Mouse (Mus musculus) heart, embryonic 12.5 days (tissue): ENCODE results near the gene Plekha5. TPM values are rescaled to one million over a fixed set of nuclear protein-coding genes. Genes with fewer than 3 reads are reported as not detected.
"Not testable (repeated sequence)": the region's sequence is repeated elsewhere in the genome, so short reads cannot be mapped to it uniquely, and the experiment has no call there.

Experiments
- ATAC-seq: fragments of 200-750 bp; cut with Nextera tagmentation; 2 replicates; pipeline ENCODE4 v1.8.0; 2017; ENCODE audit warnings: moderate TSS enrichment, moderate library complexity; ENCODE audit not compliant: insufficient number of reproducible peaks, low FRiP score
- H3K27ac ChIP-seq: fragments of 300-500 bp; sonication (generic); 2 replicates; pipeline ENCODE4 v1.5.1; 2016; ENCODE audit warnings: mild to moderate bottlenecking, moderate library complexity; ENCODE audit not compliant: poor library complexity, severe bottlenecking
- H3K27me3 ChIP-seq: fragments of 300-500 bp; sonication (generic); replicated peaks from 2 replicates; pipeline ENCODE4 v1.6.1; 2016; ENCODE audit warnings: mild to moderate bottlenecking, moderate library complexity
- H3K36me3 ChIP-seq: fragments of 300-500 bp; sonication (generic); 2 replicates; pipeline ENCODE4 v1.6.1; 2016; ENCODE audit warnings: mild to moderate bottlenecking, moderate library complexity
- H3K4me1 ChIP-seq: fragments of 300-500 bp; sonication (generic); replicated peaks from 2 replicates; pipeline ENCODE4 v1.6.1; 2016; ENCODE audit warnings: mild to moderate bottlenecking
- H3K4me2 ChIP-seq: fragments of 300-500 bp; sonication (generic); 2 replicates; pipeline ENCODE4 v1.6.1; 2016; ENCODE audit warnings: mild to moderate bottlenecking, moderate library complexity
- H3K4me3 ChIP-seq: fragments of 300-500 bp; sonication (generic); 2 replicates; pipeline ENCODE4 v1.5.1; 2016; ENCODE audit warnings: mild to moderate bottlenecking
- H3K9ac ChIP-seq: fragments of 300-500 bp; sonication (generic); 2 replicates; pipeline ENCODE4 v1.6.1; 2016; ENCODE audit warnings: mild to moderate bottlenecking, moderate library complexity
- H3K9me3 ChIP-seq: fragments of 300-500 bp; sonication (generic); replicated peaks from 2 replicates; pipeline ENCODE4 v1.6.1; 2016; ENCODE audit warnings: mild to moderate bottlenecking, moderate library complexity
- WGBS: fragments of 180-500 bp; shearing (Covaris S2); methylation state at CpG from one replicate; pipeline ENCODE4 v1.1.7; 2016; 5-methylcytosine and 5-hydroxymethylcytosine counted together
- polyA plus RNA-seq: library from polyadenylated mRNA; unstranded; fragments of >200 nt; fragmentation: Nextera tagmentation; extraction: Ambion mirVana; gene quantifications from 2 replicates; pipeline ENCODE4 v1.2.1, GENCODE M21; 2016

Plekha5 gene
- polyA plus RNA-seq, 1 experiment from 2014 or later: 21.9 TPM

- ATAC-seq: no peak
- no peaks in the 10 kb centered on the region for H3K27me3 ChIP-seq
- no peak overlapping the region for H3K4me3 ChIP-seq
- H3K9ac ChIP-seq: no peak overlapping the region
- no peaks in the 10 kb centered on the region for H3K4me1 ChIP-seq
- H3K36me3 ChIP-seq: peaks cover 10% of the 10 kb centered on the region
- no peak overlapping the region for H3K27ac ChIP-seq
- H3K4me2 ChIP-seq: no peak overlapping the region
- 86% methylated on average over 4 of the region's 4 CpGs for WGBS
- no peaks in the 10 kb centered on the region for H3K9me3 ChIP-seq
Measured at GRCm38 (mm10) chr6:140601175-140601574, 177.3 kb downstream of the Plekha5 start.

- Histone ChIP-seq H3K4me2 (no peak overlapping the region), H3K4me3 (no peak overlapping the region), H3K9me3 (no peaks in the 10 kb centered on the region), H3K9ac (no peak overlapping the region), H3K36me3 (no peaks in the 10 kb centered on the region), H3K4me1 (no peaks in the 10 kb centered on the region), H3K27ac (no peak overlapping the region), H3K27me3 (no peaks in the 10 kb centered on the region)
- WGBS: 24% methylated on average over 8 of the region's 8 CpGs
- no peak for ATAC-seq
Measured at GRCm38 (mm10) chr6:140603228-140603944, 179.5 kb downstream of the Plekha5 start.

GRCm38 (mm10) chr6:140605173-140605572 is 181.3 kb downstream of the Plekha5 start:
- H3K4me3 ChIP-seq, ATAC-seq, H3K27me3 ChIP-seq, H3K36me3 ChIP-seq, H3K9me3 ChIP-seq, H3K9ac ChIP-seq, H3K4me2 ChIP-seq, H3K4me1 ChIP-seq, H3K27ac ChIP-seq: not testable (repeated sequence)
- 86% methylated on average over 5 of the region's 5 CpGs for WGBS

GRCm38 (mm10) chr6:140605732-140606131 is 181.9 kb downstream of the Plekha5 start:
- Histone ChIP-seq H3K27ac (no peak overlapping the region), H3K4me2 (no peak overlapping the region), H3K4me1 (no peaks in the 10 kb centered on the region), H3K9ac (no peak overlapping the region), H3K36me3 (no peaks in the 10 kb centered on the region), H3K27me3 (no peaks in the 10 kb centered on the region), H3K9me3 (no peaks in the 10 kb centered on the region), H3K4me3 (no peak overlapping the region)
- ATAC-seq: no peak
- 70% methylated on average over 3 of the region's 3 CpGs for WGBS

- Histone ChIP-seq H3K4me2 (no peak overlapping the region), H3K27me3 (no peaks in the 10 kb centered on the region), H3K4me1 (no peaks in the 10 kb centered on the region), H3K27ac (no peak overlapping the region), H3K4me3 (no peak overlapping the region), H3K36me3 (no peaks in the 10 kb centered on the region), H3K9me3 (no peaks in the 10 kb centered on the region), H3K9ac (no peak overlapping the region)
- WGBS: 71% methylated on average over 10 of the region's 10 CpGs
- no peak for ATAC-seq
Measured at GRCm38 (mm10) chr6:140606534-140606933, 182.7 kb downstream of the Plekha5 start.

GRCm38 (mm10) chr6:140608666-140609065 is 184.8 kb downstream of the Plekha5 start:
- Histone ChIP-seq H3K27me3 (no peaks in the 10 kb centered on the region), H3K9me3 (no peaks in the 10 kb centered on the region), H3K27ac (no peak overlapping the region), H3K4me3 (no peak overlapping the region), H3K9ac (no peak overlapping the region), H3K4me1 (no peaks in the 10 kb centered on the region), H3K36me3 (no peaks in the 10 kb centered on the region), H3K4me2 (no peak overlapping the region)
- ATAC-seq: no peak
- WGBS: 87% methylated on average over 6 of the region's 6 CpGs

- no peaks in the 10 kb centered on the region for H3K36me3 ChIP-seq
- no peak for ATAC-seq
- 82% methylated on average over 4 of the region's 4 CpGs for WGBS
- H3K4me2 ChIP-seq: no peak overlapping the region
- H3K4me3 ChIP-seq: no peak overlapping the region
- no peak overlapping the region for H3K9ac ChIP-seq
- no peaks in the 10 kb centered on the region for H3K9me3 ChIP-seq
- H3K27ac ChIP-seq: no peak overlapping the region
- H3K27me3 ChIP-seq: no peaks in the 10 kb centered on the region
- no peaks in the 10 kb centered on the region for H3K4me1 ChIP-seq
Measured at GRCm38 (mm10) chr6:140609533-140609932, 185.7 kb downstream of the Plekha5 start.

GRCm38 (mm10) chr6:140610117-140610516 is 186.3 kb downstream of the Plekha5 start:
- H3K4me1 ChIP-seq: no peaks in the 10 kb centered on the region
- H3K27me3 ChIP-seq: no peaks in the 10 kb centered on the region
- no peaks in the 10 kb centered on the region for H3K9me3 ChIP-seq
- H3K9ac ChIP-seq: no peak overlapping the region
- no peaks in the 10 kb centered on the region for H3K36me3 ChIP-seq
- ATAC-seq: no peak
- WGBS: 80% methylated on average over 5 of the region's 5 CpGs
- H3K27ac ChIP-seq: no peak overlapping the region
- H3K4me3 ChIP-seq: no peak overlapping the region
- H3K4me2 ChIP-seq: no peak overlapping the region

- Histone ChIP-seq H3K27ac (no peak overlapping the region), H3K36me3 (no peaks in the 10 kb centered on the region), H3K4me3 (no peak overlapping the region), H3K4me2 (no peak overlapping the region), H3K9me3 (no peaks in the 10 kb centered on the region), H3K27me3 (no peaks in the 10 kb centered on the region), H3K9ac (no peak overlapping the region), H3K4me1 (no peaks in the 10 kb centered on the region)
- ATAC-seq: no peak
- WGBS: 71% methylated on average over 4 of the region's 4 CpGs
Measured at GRCm38 (mm10) chr6:140611282-140611681, 187.4 kb downstream of the Plekha5 start.

GRCm38 (mm10) chr6:140611893-140612473 is 188.1 kb downstream of the Plekha5 start:
- H3K9me3 ChIP-seq: no peaks in the 10 kb centered on the region
- no peak overlapping the region for H3K27ac ChIP-seq
- H3K36me3 ChIP-seq: no peaks in the 10 kb centered on the region
- H3K27me3 ChIP-seq: no peaks in the 10 kb centered on the region
- no peak overlapping the region for H3K4me2 ChIP-seq
- H3K9ac ChIP-seq: no peak overlapping the region
- 78% methylated on average over 13 of the region's 13 CpGs for WGBS
- ATAC-seq: no peak
- H3K4me3 ChIP-seq: no peak overlapping the region
- H3K4me1 ChIP-seq: no peaks in the 10 kb centered on the region

- 76% methylated on average over 3 of the region's 3 CpGs for WGBS
- no peaks in the 10 kb centered on the region for H3K4me1 ChIP-seq
- no peak overlapping the region for H3K4me3 ChIP-seq
- H3K4me2 ChIP-seq: no peak overlapping the region
- H3K27me3 ChIP-seq: no peaks in the 10 kb centered on the region
- no peak overlapping the region for H3K9ac ChIP-seq
- no peaks in the 10 kb centered on the region for H3K9me3 ChIP-seq
- no peak overlapping the region for H3K27ac ChIP-seq
- H3K36me3 ChIP-seq: no peaks in the 10 kb centered on the region
- ATAC-seq: no peak
Measured at GRCm38 (mm10) chr6:140613822-140614221, 190.0 kb downstream of the Plekha5 start.

- no peak for ATAC-seq
- peaks cover 3% of the 10 kb centered on the region; the same call in 1 of the 2 replicates for H3K4me1 ChIP-seq
- H3K4me2 ChIP-seq: no peak overlapping the region
- no peak overlapping the region for H3K27ac ChIP-seq
- 66% methylated on average over 11 of the region's 11 CpGs for WGBS
- H3K9ac ChIP-seq: no peak overlapping the region
- H3K36me3 ChIP-seq: no peaks in the 10 kb centered on the region
- no peaks in the 10 kb centered on the region for H3K9me3 ChIP-seq
- no peaks in the 10 kb centered on the region for H3K27me3 ChIP-seq
- no peak overlapping the region for H3K4me3 ChIP-seq
Measured at GRCm38 (mm10) chr6:140614711-140615110, 190.9 kb downstream of the Plekha5 start.
